Mouse (Mus musculus): Measurements from ENCODE around the gene Capn9. TPM values are rescaled to one million over a fixed set of nuclear protein-coding genes. Genes with fewer than 3 reads are reported as not detected.

Gene Capn9
- polyA plus RNA-seq (2014; fragmentation: Nextera tagmentation; extraction: Ambion mirVana) = 0.10 TPM in 1 of 2 replicates, not detected in the other

GRCm38 (mm10) chr8:124575811-124576210, at the start of gene Capn9:
Gene Capn9, plus strand, starts transcription at chr8:124576111.
- Histone ChIP-seq H3K4me1 (ENCODE audit: control insufficient read depth, insufficient read depth, low read length) (peaks cover 10% of the 10 kb centered on the region), H3K4me2 (ENCODE audit: low read depth, low read length) (no peak within 1 kb of the TSS), H3K27me3 (replicated peaks; ENCODE audit: control insufficient read depth, insufficient read depth, low read length) (no peaks in the 10 kb centered on the region), H3K27ac (replicated peaks; ENCODE audit: low read depth, low read length) (no peak within 1 kb of the TSS), H3K9ac (ENCODE audit: low read depth, low read length) (no peak within 1 kb of the TSS), H3K36me3 (ENCODE audit: control insufficient read depth, insufficient read depth, low read length) (no peaks in the 10 kb centered on the region), H3K9me3 (ENCODE audit: control insufficient read depth, low read length) (no peaks in the 10 kb centered on the region), H3K4me3 (ENCODE audit: low read depth, low read length) (no peak within 1 kb of the TSS)
- 87% methylated on average over 8 of the region's 8 CpGs for WGBS
- DNase-seq (ENCODE audit: low spot score) (no peak), ATAC-seq (ENCODE audit: low read depth) (no peak)

GRCm38 (mm10) chr8:124526261-124526660, 49.6 kb upstream of the Capn9 start:
- no peak overlapping the region for H3K4me2 ChIP-seq (ENCODE audit: low read depth, low read length)
- no peaks in the 10 kb centered on the region for H3K9me3 ChIP-seq (ENCODE audit: control insufficient read depth, low read length)
- no peaks in the 10 kb centered on the region for H3K27me3 ChIP-seq (replicated peaks; ENCODE audit: control insufficient read depth, insufficient read depth, low read length)
- 94% methylated on average over 11 of the region's 11 CpGs for WGBS
- no peak overlapping the region for H3K9ac ChIP-seq (ENCODE audit: low read depth, low read length)
- H3K36me3 ChIP-seq (ENCODE audit: control insufficient read depth, insufficient read depth, low read length) = peaks cover 56% of the 10 kb centered on the region
- DNase-seq (ENCODE audit: low spot score) = no peak
- ATAC-seq (ENCODE audit: low read depth) = no peak
- peaks cover 10% of the 10 kb centered on the region for H3K4me1 ChIP-seq (ENCODE audit: control insufficient read depth, insufficient read depth, low read length)
- no peak overlapping the region for H3K4me3 ChIP-seq (ENCODE audit: low read depth, low read length)
- H3K27ac ChIP-seq (replicated peaks; ENCODE audit: low read depth, low read length) = no peak overlapping the region

GRCm38 (mm10) chr8:124530076-124530475, 45.8 kb upstream of the Capn9 start:
- H3K36me3 ChIP-seq (ENCODE audit: control insufficient read depth, insufficient read depth, low read length) = peaks cover 80% of the 10 kb centered on the region
- WGBS = 89% methylated on average over 14 of the region's 14 CpGs
- H3K4me1 ChIP-seq (ENCODE audit: control insufficient read depth, insufficient read depth, low read length) = no peaks in the 10 kb centered on the region
- ATAC-seq (ENCODE audit: low read depth) (no peak), DNase-seq (ENCODE audit: low spot score) (no peak)
- H3K27ac ChIP-seq (replicated peaks; ENCODE audit: low read depth, low read length) = no peak overlapping the region
- no peaks in the 10 kb centered on the region for H3K27me3 ChIP-seq (replicated peaks; ENCODE audit: control insufficient read depth, insufficient read depth, low read length)
- no peak overlapping the region for H3K4me2 ChIP-seq (ENCODE audit: low read depth, low read length)
- no peak overlapping the region for H3K9ac ChIP-seq (ENCODE audit: low read depth, low read length)
- H3K9me3 ChIP-seq (ENCODE audit: control insufficient read depth, low read length) = no peaks in the 10 kb centered on the region
- no peak overlapping the region for H3K4me3 ChIP-seq (ENCODE audit: low read depth, low read length)

GRCm38 (mm10) chr8:124530556-124530955, 45.4 kb upstream of the Capn9 start:
- Histone ChIP-seq H3K27ac (replicated peaks; ENCODE audit: low read depth, low read length) (no peak overlapping the region), H3K27me3 (replicated peaks; ENCODE audit: control insufficient read depth, insufficient read depth, low read length) (no peaks in the 10 kb centered on the region), H3K36me3 (ENCODE audit: control insufficient read depth, insufficient read depth, low read length) (peaks cover 82% of the 10 kb centered on the region), H3K9me3 (ENCODE audit: control insufficient read depth, low read length) (no peaks in the 10 kb centered on the region), H3K4me3 (ENCODE audit: low read depth, low read length) (no peak overlapping the region), H3K9ac (ENCODE audit: low read depth, low read length) (no peak overlapping the region), H3K4me1 (ENCODE audit: control insufficient read depth, insufficient read depth, low read length) (no peaks in the 10 kb centered on the region), H3K4me2 (ENCODE audit: low read depth, low read length) (no peak overlapping the region)
- 92% methylated on average over 7 of the region's 7 CpGs for WGBS
- ATAC-seq (ENCODE audit: low read depth) = no peak
- no peak for DNase-seq (ENCODE audit: low spot score)

GRCm38 (mm10) chr8:124530996-124531395, 44.9 kb upstream of the Capn9 start:
- H3K9me3 ChIP-seq (ENCODE audit: control insufficient read depth, low read length) = no peaks in the 10 kb centered on the region
- DNase-seq (ENCODE audit: low spot score) (no peak), ATAC-seq (ENCODE audit: low read depth) (no peak)
- peaks cover 82% of the 10 kb centered on the region for H3K36me3 ChIP-seq (ENCODE audit: control insufficient read depth, insufficient read depth, low read length)
- no peak overlapping the region for H3K9ac ChIP-seq (ENCODE audit: low read depth, low read length)
- no peak overlapping the region for H3K4me3 ChIP-seq (ENCODE audit: low read depth, low read length)
- H3K4me1 ChIP-seq (ENCODE audit: control insufficient read depth, insufficient read depth, low read length) = no peaks in the 10 kb centered on the region
- H3K27me3 ChIP-seq (replicated peaks; ENCODE audit: control insufficient read depth, insufficient read depth, low read length) = no peaks in the 10 kb centered on the region
- no peak overlapping the region for H3K4me2 ChIP-seq (ENCODE audit: low read depth, low read length)
- WGBS = 97% methylated on average over 4 of the region's 4 CpGs
- no peak overlapping the region for H3K27ac ChIP-seq (replicated peaks; ENCODE audit: low read depth, low read length)

- no peak overlapping the region for H3K4me2 ChIP-seq (ENCODE audit: low read depth, low read length)
- 90% methylated on average over 3 of the region's 3 CpGs for whole genome bisulfite sequencing
- H3K27ac ChIP-seq (replicated peaks; ENCODE audit: low read depth, low read length) = no peak overlapping the region
- H3K4me3 ChIP-seq (ENCODE audit: low read depth, low read length) = no peak overlapping the region
- ATAC-seq (ENCODE audit: low read depth) (no peak), DNase-seq (ENCODE audit: low spot score) (no peak)
- no peaks in the 10 kb centered on the region for H3K27me3 ChIP-seq (replicated peaks; ENCODE audit: control insufficient read depth, insufficient read depth, low read length)
- H3K36me3 ChIP-seq (ENCODE audit: control insufficient read depth, insufficient read depth, low read length) = peaks cover 80% of the 10 kb centered on the region
- H3K4me1 ChIP-seq (ENCODE audit: control insufficient read depth, insufficient read depth, low read length) = no peaks in the 10 kb centered on the region
- no peaks in the 10 kb centered on the region for H3K9me3 ChIP-seq (ENCODE audit: control insufficient read depth, low read length)
- no peak overlapping the region for H3K9ac ChIP-seq (ENCODE audit: low read depth, low read length)
Measured at GRCm38 (mm10) chr8:124532626-124533025, 43.3 kb upstream of the Capn9 start.

GRCm38 (mm10) chr8:124535451-124535850, 40.5 kb upstream of the Capn9 start:
- DNase-seq (ENCODE audit: low spot score) (no peak), ATAC-seq (ENCODE audit: low read depth) (no peak)
- H3K27me3 ChIP-seq (replicated peaks; ENCODE audit: control insufficient read depth, insufficient read depth, low read length) = no peaks in the 10 kb centered on the region
- no peak overlapping the region for H3K4me2 ChIP-seq (ENCODE audit: low read depth, low read length)
- no peaks in the 10 kb centered on the region for H3K9me3 ChIP-seq (ENCODE audit: control insufficient read depth, low read length)
- H3K27ac ChIP-seq (replicated peaks; ENCODE audit: low read depth, low read length) = no peak overlapping the region
- no peak overlapping the region for H3K4me3 ChIP-seq (ENCODE audit: low read depth, low read length)
- 84% methylated on average over 5 of the region's 5 CpGs for WGBS
- no peak overlapping the region for H3K9ac ChIP-seq (ENCODE audit: low read depth, low read length)
- H3K36me3 ChIP-seq (ENCODE audit: control insufficient read depth, insufficient read depth, low read length) = peaks cover 89% of the 10 kb centered on the region
- H3K4me1 ChIP-seq (ENCODE audit: control insufficient read depth, insufficient read depth, low read length) = no peaks in the 10 kb centered on the region

- Histone ChIP-seq H3K9me3 (ENCODE audit: control insufficient read depth, low read length) (no peaks in the 10 kb centered on the region), H3K27ac (replicated peaks; ENCODE audit: low read depth, low read length) (no peak overlapping the region), H3K27me3 (replicated peaks; ENCODE audit: control insufficient read depth, insufficient read depth, low read length) (no peaks in the 10 kb centered on the region), H3K4me1 (ENCODE audit: control insufficient read depth, insufficient read depth, low read length) (no peaks in the 10 kb centered on the region), H3K9ac (ENCODE audit: low read depth, low read length) (no peak overlapping the region), H3K4me3 (ENCODE audit: low read depth, low read length) (no peak overlapping the region), H3K4me2 (ENCODE audit: low read depth, low read length) (no peak overlapping the region), H3K36me3 (ENCODE audit: control insufficient read depth, insufficient read depth, low read length) (peaks cover 90% of the 10 kb centered on the region)
- DNase-seq (ENCODE audit: low spot score) = no peak
- ATAC-seq (ENCODE audit: low read depth) = no peak
- 99% methylated on average over 12 of the region's 12 CpGs for WGBS
Measured at GRCm38 (mm10) chr8:124540906-124541305, 35.0 kb upstream of the Capn9 start.

- WGBS = 95% methylated on average over 4 of the region's 4 CpGs
- ATAC-seq (ENCODE audit: low read depth) = no peak
Measured at GRCm38 (mm10) chr8:124542001-124542400, 33.9 kb upstream of the Capn9 start.

More at GRCm38 (mm10) chr8:124542001-124542400, 33.9 kb upstream of the Capn9 start:
- Histone ChIP-seq H3K9me3 (ENCODE audit: control insufficient read depth, low read length) (no peaks in the 10 kb centered on the region), H3K4me1 (ENCODE audit: control insufficient read depth, insufficient read depth, low read length) (no peaks in the 10 kb centered on the region), H3K27me3 (replicated peaks; ENCODE audit: control insufficient read depth, insufficient read depth, low read length) (no peaks in the 10 kb centered on the region), H3K9ac (ENCODE audit: low read depth, low read length) (no peak overlapping the region), H3K36me3 (ENCODE audit: control insufficient read depth, insufficient read depth, low read length) (peaks cover 93% of the 10 kb centered on the region), H3K4me2 (ENCODE audit: low read depth, low read length) (no peak overlapping the region), H3K4me3 (ENCODE audit: low read depth, low read length) (no peak overlapping the region), H3K27ac (replicated peaks; ENCODE audit: low read depth, low read length) (no peak overlapping the region)
- DNase-seq (ENCODE audit: low spot score) = no peak
